ENCODE assay signal across 26 mouse cellular contexts in genomic region chr8:71550754-71551153, GRCm38 (mm10). TPM values are rescaled to one million over a fixed set of nuclear protein-coding genes. Genes with fewer than 3 reads are reported as not detected.
"Had no signal": no experiment of that assay in that cellular context is flagged by ENCODE, and none has a peak within 500 bp of the region (broad histone marks: within the 10 kb centered on the region; RNA-seq: fewer than 3 reads in every experiment).

No protein-coding gene starts in this region.

- ATAC-seq: intestine, postnatal 0 days had no signal

- H3K9me3 ChIP-seq: hindbrain, embryonic 15.5 days; liver, embryonic 13.5 days; neural tube, embryonic 12.5 days; neural tube, embryonic 15.5 days had no signal

- H3K27me3 ChIP-seq: liver, embryonic 13.5 days had no signal

- H3K4me2 ChIP-seq: hindbrain, embryonic 15.5 days; liver, embryonic 13.5 days; midbrain, embryonic 11.5 days; neural tube, embryonic 12.5 days; neural tube, embryonic 15.5 days had no signal

- H3K4me1 ChIP-seq: hindbrain, embryonic 15.5 days; neural tube, embryonic 12.5 days; neural tube, embryonic 15.5 days had no signal

- DNase-seq: kidney, adult 2 months; kidney, postnatal 36 days; layer of hippocampus, adult 9-11 months; liver, embryonic 13.5 days; lung, adult 2 months; midbrain, embryonic 14.5 days; right cerebral cortex, adult 18-20 months; right cerebral cortex, postnatal 14 days; right cerebral cortex, postnatal 4 days had no signal

- H3K4me3 ChIP-seq: hindbrain, embryonic 15.5 days; liver, embryonic 13.5 days; neural tube, embryonic 12.5 days; neural tube, embryonic 15.5 days had no signal

- H3K27ac ChIP-seq: hindbrain, embryonic 15.5 days; liver, embryonic 13.5 days; neural tube, embryonic 12.5 days; neural tube, embryonic 15.5 days; stomach, postnatal 0 days had no signal

- H3K9ac ChIP-seq: hindbrain, embryonic 15.5 days; liver, embryonic 13.5 days; neural tube, embryonic 12.5 days; neural tube, embryonic 15.5 days had no signal

RNA-seq across cellular contexts. Expression of gene Tmem221, which starts 7.9 kb away (rescaled TPM):
- total RNA-seq: layer of hippocampus, postnatal 25 days; left cerebral cortex, postnatal 10 days; left cerebral cortex, postnatal 36 days; megakaryocyte-erythroid progenitor cell, adult 5-6 weeks had no signal
- polyA plus RNA-seq: midbrain, embryonic 14.5 days; midbrain, postnatal 0 days had no signal

RNA-seq across cellular contexts. Expression of gene Nxnl1, which starts 15.6 kb away (rescaled TPM):
- total RNA-seq: layer of hippocampus, postnatal 25 days; left cerebral cortex, postnatal 10 days; liver, adult 2 months; megakaryocyte-erythroid progenitor cell, adult 5-6 weeks had no signal
- polyA plus RNA-seq: intestine, embryonic 14.5 days; intestine, postnatal 0 days; limb, embryonic 11.5 days; limb, embryonic 14.5 days; liver, adult 2 months; liver, embryonic 16.5 days; lung, adult 2 months; midbrain, embryonic 11.5 days; midbrain, embryonic 14.5 days; neural tube, embryonic 12.5 days; neural tube, embryonic 15.5 days; stomach, embryonic 14.5 days had no signal
